Mouse (Mus musculus) stomach, embryonic 15.5 days (tissue): Measurements from ENCODE around the gene Klra2. TPM values are rescaled to one million over a fixed set of nuclear protein-coding genes. Genes with fewer than 3 reads are reported as not detected.
"Not testable (repeated sequence)": the region's sequence is repeated elsewhere in the genome, so short reads cannot be mapped to it uniquely, and the experiment has no call there.

ENCODE experiments used
- ATAC-seq: fragments of 200-750 bp; cut with Nextera tagmentation; 2 replicates; pipeline ENCODE4 v1.8.0; 2017; ENCODE audit warnings: low read depth, moderate number of reproducible peaks, moderate TSS enrichment; ENCODE audit not compliant: insufficient read depth, low FRiP score
- H3K27ac ChIP-seq: fragments of 300-500 bp; sonication (generic); 2 replicates; pipeline ENCODE4 v1.5.1; 2015; ENCODE audit warnings: mild to moderate bottlenecking, inconsistent platforms
- H3K27me3 ChIP-seq: fragments of 300-500 bp; sonication (generic); replicated peaks from 2 replicates; pipeline ENCODE4 v1.6.1; 2015; ENCODE audit warnings: inconsistent platforms
- H3K36me3 ChIP-seq: fragments of 300-500 bp; sonication (generic); 2 replicates; pipeline ENCODE4 v1.6.1; 2015; ENCODE audit warnings: inconsistent platforms
- H3K4me1 ChIP-seq: fragments of 300-500 bp; sonication (generic); 2 replicates; pipeline ENCODE4 v1.6.1; 2015; ENCODE audit warnings: inconsistent platforms
- H3K4me2 ChIP-seq: fragments of 300-500 bp; sonication (generic); 2 replicates; pipeline ENCODE4 v1.6.1; 2015; ENCODE audit warnings: mild to moderate bottlenecking, inconsistent platforms
- H3K4me3 ChIP-seq: fragments of 300-500 bp; sonication (generic); replicated peaks from 2 replicates; pipeline ENCODE4 v1.5.1; 2015; ENCODE audit warnings: inconsistent platforms
- H3K9ac ChIP-seq: fragments of 300-500 bp; sonication (generic); 2 replicates; pipeline ENCODE4 v1.6.1; 2015; ENCODE audit warnings: inconsistent platforms
- H3K9me3 ChIP-seq: fragments of 300-500 bp; sonication (generic); 2 replicates; pipeline ENCODE4 v1.6.1; 2016; ENCODE audit warnings: inconsistent platforms
- WGBS: fragments of 180-500 bp; shearing (Covaris S2); methylation state at CpG from one replicate; pipeline ENCODE4 v1.1.7; 2015; 5-methylcytosine and 5-hydroxymethylcytosine counted together
- polyA plus RNA-seq: library from polyadenylated mRNA; unstranded; fragments of >200 nt; fragmentation: Nextera tagmentation; extraction: Ambion mirVana; gene quantifications from 2 replicates; pipeline ENCODE4 v1.2.1, GENCODE M21; 2015

Klra2 gene
- 1.1 and 1.3 TPM in 2 replicates for polyA plus RNA-seq

- WGBS = 83% methylated on average over 2 of the region's 2 CpGs
- no peaks in the 10 kb centered on the region for H3K36me3 ChIP-seq
- ATAC-seq = no peak
These were observed at the start of gene Klra2 for GRCm38 (mm10) chr6:131247206-131247605. Gene Klra2 (minus strand): TSS chr6:131247362.

GRCm38 (mm10) chr6:131294435-131295112, 47.4 kb upstream of the Klra2 start:
- ATAC-seq = peak; percentile 65

More at GRCm38 (mm10) chr6:131247206-131247605, at the start of gene Klra2:
- H3K9me3 ChIP-seq = no peaks in the 10 kb centered on the region
- no peak within 1 kb of the TSS for H3K4me2 ChIP-seq
- no peak within 1 kb of the TSS for H3K9ac ChIP-seq
- no peaks in the 10 kb centered on the region for H3K4me1 ChIP-seq
- H3K4me3 ChIP-seq = no peak within 1 kb of the TSS
- H3K27me3 ChIP-seq = no peaks in the 10 kb centered on the region
- H3K27ac ChIP-seq = no peak within 1 kb of the TSS

GRCm38 (mm10) chr6:131293916-131294315, 46.8 kb upstream of the Klra2 start:
- Histone ChIP-seq H3K4me3 (no peak overlapping the region), H3K9ac (no peak overlapping the region), H3K4me2 (no peak overlapping the region), H3K27me3 (no peaks in the 10 kb centered on the region), H3K4me1 (peaks cover 7% of the 10 kb centered on the region; the same call in 1 of the 2 replicates), H3K9me3 (no peaks in the 10 kb centered on the region), H3K36me3 (no peaks in the 10 kb centered on the region), H3K27ac (peak overlapping the region; percentile 55)
- 71% methylated on average over 5 of the region's 5 CpGs for WGBS
- no peak for ATAC-seq

More at GRCm38 (mm10) chr6:131294435-131295112, 47.4 kb upstream of the Klra2 start:
- Histone ChIP-seq H3K4me1 (peaks cover 7% of the 10 kb centered on the region; the same call in 1 of the 2 replicates), H3K4me3 (no peak overlapping the region), H3K4me2 (no peak overlapping the region), H3K27ac (peak overlapping the region; percentile 55; the same call in 1 of the 2 replicates), H3K9ac (no peak overlapping the region), H3K36me3 (no peaks in the 10 kb centered on the region), H3K27me3 (no peaks in the 10 kb centered on the region), H3K9me3 (no peaks in the 10 kb centered on the region)
- 63% methylated on average over 5 of the region's 5 CpGs for WGBS

GRCm38 (mm10) chr6:131292991-131293788, 46.0 kb upstream of the Klra2 start, which contains the start of gene Magohb:
Gene Magohb (minus strand): TSS chr6:131293244.
- 2% methylated on average over 51 of the region's 51 CpGs for WGBS
- ATAC-seq = peak; percentile 65

GRCm38 (mm10) chr6:131292276-131292990, 45.3 kb upstream of the Klra2 start:
- WGBS = 14% methylated on average over 10 of the region's 10 CpGs
- ATAC-seq = no peak
- H3K4me3 ChIP-seq = peak overlapping the region; percentile 75
- no peaks in the 10 kb centered on the region for H3K9me3 ChIP-seq
- H3K9ac ChIP-seq = peak overlapping the region; percentile 56; the same call in 1 of the 2 replicates
- peak overlapping the region; percentile 63 for H3K27ac ChIP-seq
- peak overlapping the region; percentile 61 for H3K4me2 ChIP-seq
- H3K27me3 ChIP-seq = no peaks in the 10 kb centered on the region
- no peaks in the 10 kb centered on the region for H3K36me3 ChIP-seq
- peaks cover 7% of the 10 kb centered on the region; the same call in 1 of the 2 replicates for H3K4me1 ChIP-seq

More at GRCm38 (mm10) chr6:131292991-131293788, 46.0 kb upstream of the Klra2 start, which contains the start of gene Magohb:
- peak within 1 kb of the TSS; percentile 70 for H3K4me2 ChIP-seq
- peak within 1 kb of the TSS; percentile 75 for H3K4me3 ChIP-seq
- no peaks in the 10 kb centered on the region for H3K9me3 ChIP-seq
- no peaks in the 10 kb centered on the region for H3K27me3 ChIP-seq
- H3K9ac ChIP-seq = peak within 1 kb of the TSS; percentile 56; the same call in 1 of the 2 replicates
- peaks cover 7% of the 10 kb centered on the region; the same call in 1 of the 2 replicates for H3K4me1 ChIP-seq
- peak within 1 kb of the TSS; percentile 71 for H3K27ac ChIP-seq
- no peaks in the 10 kb centered on the region for H3K36me3 ChIP-seq

- H3K4me3 ChIP-seq = no peak overlapping the region
- no peak for ATAC-seq
- H3K4me1 ChIP-seq = peaks cover 7% of the 10 kb centered on the region; the same call in 1 of the 2 replicates
- H3K36me3 ChIP-seq = no peaks in the 10 kb centered on the region
- 20% methylated on average over 2 of the region's 2 CpGs for WGBS
- H3K27me3 ChIP-seq = no peaks in the 10 kb centered on the region
- H3K4me2 ChIP-seq = no peak overlapping the region
- no peak overlapping the region for H3K27ac ChIP-seq
- no peak overlapping the region for H3K9ac ChIP-seq
- no peaks in the 10 kb centered on the region for H3K9me3 ChIP-seq
These were observed 43.3 kb upstream of the Klra2 start for GRCm38 (mm10) chr6:131290430-131290829.

GRCm38 (mm10) chr6:131278160-131278559, 31.0 kb upstream of the Klra2 start:
- not testable (repeated sequence) for H3K9ac ChIP-seq, H3K9me3 ChIP-seq, ATAC-seq, H3K36me3 ChIP-seq, H3K4me2 ChIP-seq, H3K4me3 ChIP-seq, H3K27me3 ChIP-seq, H3K27ac ChIP-seq, H3K4me1 ChIP-seq
- WGBS = 86% methylated on average over 2 of the region's 2 CpGs

- H3K36me3 ChIP-seq = no peaks in the 10 kb centered on the region
- H3K4me1 ChIP-seq = no peaks in the 10 kb centered on the region
- H3K27ac ChIP-seq = no peak overlapping the region
- 75% methylated on average over 4 of the region's 4 CpGs for WGBS
- ATAC-seq = no peak
- H3K27me3 ChIP-seq = no peaks in the 10 kb centered on the region
- no peaks in the 10 kb centered on the region for H3K9me3 ChIP-seq
- H3K4me2 ChIP-seq = no peak overlapping the region
- no peak overlapping the region for H3K4me3 ChIP-seq
- no peak overlapping the region for H3K9ac ChIP-seq
These were observed 29.5 kb upstream of the Klra2 start for GRCm38 (mm10) chr6:131276659-131277058.

- no peak for ATAC-seq
- WGBS = 89% methylated on average over 1 of the region's 1 CpGs
- H3K27me3 ChIP-seq = no peaks in the 10 kb centered on the region
- H3K9ac ChIP-seq = no peak overlapping the region
- no peak overlapping the region for H3K27ac ChIP-seq
- no peaks in the 10 kb centered on the region for H3K4me1 ChIP-seq
- no peak overlapping the region for H3K4me3 ChIP-seq
- no peaks in the 10 kb centered on the region for H3K36me3 ChIP-seq
- no peaks in the 10 kb centered on the region for H3K9me3 ChIP-seq
- no peak overlapping the region for H3K4me2 ChIP-seq
These were observed 25.1 kb upstream of the Klra2 start for GRCm38 (mm10) chr6:131272311-131272710.

- H3K4me2 ChIP-seq = no peak overlapping the region
These were observed 23.1 kb upstream of the Klra2 start for GRCm38 (mm10) chr6:131270312-131270711.

GRCm38 (mm10) chr6:131269599-131269998, 22.4 kb upstream of the Klra2 start:
- Histone ChIP-seq H3K9me3 (no peaks in the 10 kb centered on the region), H3K27ac (no peak overlapping the region), H3K27me3 (no peaks in the 10 kb centered on the region), H3K4me3 (no peak overlapping the region), H3K36me3 (no peaks in the 10 kb centered on the region), H3K4me2 (no peak overlapping the region), H3K4me1 (no peaks in the 10 kb centered on the region), H3K9ac (no peak overlapping the region)
- ATAC-seq = no peak
- WGBS = 91% methylated on average over 2 of the region's 2 CpGs

More at GRCm38 (mm10) chr6:131270312-131270711, 23.1 kb upstream of the Klra2 start:
- Histone ChIP-seq H3K27ac (no peak overlapping the region), H3K4me3 (no peak overlapping the region), H3K9me3 (no peaks in the 10 kb centered on the region), H3K9ac (no peak overlapping the region), H3K4me1 (no peaks in the 10 kb centered on the region), H3K36me3 (no peaks in the 10 kb centered on the region), H3K27me3 (no peaks in the 10 kb centered on the region)
- 42% methylated on average over 1 of the region's 1 CpGs for WGBS
- ATAC-seq = no peak
